Mouse (Mus musculus): ENCODE measurements at regions not wholly inside any gene's neighbourhood (a gene's known extent, or its start where the extent isn't known, plus 50 kb on each side); places are given as distances from the start of the nearest gene placed in this dataset.
"Not testable (repeated sequence)": the region's sequence is repeated elsewhere in the genome, so short reads cannot be mapped to it uniquely, and the experiment has no call there.

DNA sequence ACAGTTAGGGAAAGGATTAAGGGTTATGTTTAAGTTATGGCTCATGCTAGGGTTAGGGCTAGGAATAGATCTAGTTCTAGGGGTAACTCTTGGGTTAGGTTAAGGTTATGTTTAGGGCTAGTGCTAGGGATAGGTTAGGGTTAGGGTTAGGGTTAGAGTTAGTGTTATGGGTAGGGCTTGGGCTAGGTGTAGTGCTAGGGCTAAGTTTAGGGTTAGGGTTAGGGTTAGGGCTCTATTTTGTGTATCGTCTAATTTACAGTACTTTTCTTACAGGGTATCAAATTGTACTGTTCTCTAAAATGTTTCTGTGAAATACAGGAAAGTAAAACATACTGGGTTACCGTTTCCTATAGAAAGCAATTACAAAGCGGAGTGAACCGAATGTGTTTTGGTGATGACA, 64.8 kb downstream of the Ptchd3 start:
- no peak for ATAC-seq
- H3K4me1 ChIP-seq (replicated peaks; ENCODE audit: control insufficient read depth, insufficient read depth, low read length): no peaks in the 10 kb centered on the region

DNA sequence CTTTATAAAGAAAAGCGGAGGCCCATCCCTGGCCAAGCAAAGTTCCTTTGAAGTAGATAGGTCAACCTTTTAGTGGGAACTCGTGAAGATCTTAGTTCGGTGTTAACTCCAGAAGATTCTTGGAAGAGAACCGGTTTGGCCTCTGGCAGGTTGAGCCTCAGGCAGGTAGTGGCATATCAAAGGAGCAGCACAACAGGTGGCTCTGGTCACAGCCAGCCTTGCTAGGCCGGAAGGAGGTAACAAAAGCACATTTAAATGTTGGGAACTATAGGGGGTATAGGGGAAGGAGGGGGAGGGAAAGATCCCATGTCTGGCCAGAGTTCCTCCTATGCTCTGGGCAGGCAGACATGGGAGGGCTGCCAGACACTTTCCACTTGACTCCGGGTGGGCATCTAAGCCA, 74.3 kb downstream of the Ptchd3 start:
- not testable (repeated sequence) for H3K4me3 ChIP-seq (replicated peaks; ENCODE audit: low read length); H3K36me3 ChIP-seq (ENCODE audit: control insufficient read depth, insufficient read depth); H3K9ac ChIP-seq (replicated peaks; ENCODE audit: low read depth, low read length); H3K9me3 ChIP-seq (ENCODE audit: control insufficient read depth, low read length); H3K27me3 ChIP-seq (replicated peaks; ENCODE audit: control insufficient read depth, insufficient read depth, low read length); H3K4me1 ChIP-seq (replicated peaks; ENCODE audit: control insufficient read depth, insufficient read depth, low read length); ATAC-seq; H3K27ac ChIP-seq (ENCODE audit: low read length); H3K4me2 ChIP-seq (ENCODE audit: low read length)
- 80% methylated on average over 6 of the region's 6 CpGs for WGBS

More for the DNA sequence above, 64.8 kb downstream of the Ptchd3 start:
- Histone ChIP-seq H3K4me3 (replicated peaks; ENCODE audit: low read length) (no peak overlapping the region), H3K27me3 (replicated peaks; ENCODE audit: control insufficient read depth, insufficient read depth, low read length) (no peaks in the 10 kb centered on the region), H3K27ac (ENCODE audit: low read length) (no peak overlapping the region), H3K36me3 (ENCODE audit: control insufficient read depth, insufficient read depth) (no peaks in the 10 kb centered on the region), H3K9me3 (ENCODE audit: control insufficient read depth, low read length) (no peaks in the 10 kb centered on the region), H3K9ac (replicated peaks; ENCODE audit: low read depth, low read length) (no peak overlapping the region), H3K4me2 (ENCODE audit: low read length) (no peak overlapping the region)
- WGBS: 96% methylated on average over 4 of the region's 4 CpGs

DNA sequence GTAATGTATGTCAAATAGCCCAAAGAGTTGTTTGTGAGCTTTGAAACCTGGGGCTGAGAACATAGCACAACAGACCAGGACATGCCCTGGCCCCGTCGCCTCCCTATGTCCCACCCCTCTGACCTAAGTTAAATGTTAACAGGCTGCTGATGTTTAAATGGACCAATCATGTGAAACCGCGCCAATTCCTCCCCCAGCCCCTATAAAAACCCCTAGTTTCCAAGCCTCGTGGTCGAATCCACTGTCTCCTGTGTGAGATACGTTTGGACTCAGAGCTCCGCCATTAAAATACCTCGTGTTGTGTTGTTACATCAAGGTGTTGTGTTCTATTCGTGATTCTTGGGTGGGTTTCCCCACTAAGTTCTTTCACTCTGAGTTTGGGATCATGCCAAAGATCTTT, 94.6 kb downstream of the Ptchd3 start:
- not testable (repeated sequence) for H3K4me1 ChIP-seq (replicated peaks; ENCODE audit: control insufficient read depth, insufficient read depth, low read length); ATAC-seq; H3K9me3 ChIP-seq (ENCODE audit: control insufficient read depth, low read length); H3K4me3 ChIP-seq (replicated peaks; ENCODE audit: low read length); H3K36me3 ChIP-seq (ENCODE audit: control insufficient read depth, insufficient read depth); H3K9ac ChIP-seq (replicated peaks; ENCODE audit: low read depth, low read length); H3K27me3 ChIP-seq (replicated peaks; ENCODE audit: control insufficient read depth, insufficient read depth, low read length); H3K4me2 ChIP-seq (ENCODE audit: low read length); H3K27ac ChIP-seq (ENCODE audit: low read length)
- WGBS: 92% methylated on average over 10 of the region's 10 CpGs

GRCm38 (mm10) chr11:121925043-121925442, 95.0 kb downstream of the Ptchd3 start:
- not testable (repeated sequence) for ATAC-seq; H3K9me3 ChIP-seq (ENCODE audit: control insufficient read depth, low read length); H3K27ac ChIP-seq (ENCODE audit: low read length); H3K27me3 ChIP-seq (replicated peaks; ENCODE audit: control insufficient read depth, insufficient read depth, low read length); H3K4me2 ChIP-seq (ENCODE audit: low read length); H3K4me3 ChIP-seq (replicated peaks; ENCODE audit: low read length); H3K4me1 ChIP-seq (replicated peaks; ENCODE audit: control insufficient read depth, insufficient read depth, low read length); H3K36me3 ChIP-seq (ENCODE audit: control insufficient read depth, insufficient read depth); H3K9ac ChIP-seq (replicated peaks; ENCODE audit: low read depth, low read length)
- WGBS: 35% methylated on average over 15 of the region's 16 CpGs

- not testable (repeated sequence) for H3K4me2 ChIP-seq (ENCODE audit: low read length); H3K27ac ChIP-seq (ENCODE audit: low read length); H3K4me1 ChIP-seq (replicated peaks; ENCODE audit: control insufficient read depth, insufficient read depth, low read length); H3K36me3 ChIP-seq (ENCODE audit: control insufficient read depth, insufficient read depth); H3K4me3 ChIP-seq (replicated peaks; ENCODE audit: low read length); H3K9ac ChIP-seq (replicated peaks; ENCODE audit: low read depth, low read length); ATAC-seq; H3K27me3 ChIP-seq (replicated peaks; ENCODE audit: control insufficient read depth, insufficient read depth, low read length); H3K9me3 ChIP-seq (ENCODE audit: control insufficient read depth, low read length)
- WGBS: 68% methylated on average over 6 of the region's 6 CpGs
Observed at GRCm38 (mm10) chr11:121951726-121952125, 121.7 kb downstream of the Ptchd3 start.

DNA sequence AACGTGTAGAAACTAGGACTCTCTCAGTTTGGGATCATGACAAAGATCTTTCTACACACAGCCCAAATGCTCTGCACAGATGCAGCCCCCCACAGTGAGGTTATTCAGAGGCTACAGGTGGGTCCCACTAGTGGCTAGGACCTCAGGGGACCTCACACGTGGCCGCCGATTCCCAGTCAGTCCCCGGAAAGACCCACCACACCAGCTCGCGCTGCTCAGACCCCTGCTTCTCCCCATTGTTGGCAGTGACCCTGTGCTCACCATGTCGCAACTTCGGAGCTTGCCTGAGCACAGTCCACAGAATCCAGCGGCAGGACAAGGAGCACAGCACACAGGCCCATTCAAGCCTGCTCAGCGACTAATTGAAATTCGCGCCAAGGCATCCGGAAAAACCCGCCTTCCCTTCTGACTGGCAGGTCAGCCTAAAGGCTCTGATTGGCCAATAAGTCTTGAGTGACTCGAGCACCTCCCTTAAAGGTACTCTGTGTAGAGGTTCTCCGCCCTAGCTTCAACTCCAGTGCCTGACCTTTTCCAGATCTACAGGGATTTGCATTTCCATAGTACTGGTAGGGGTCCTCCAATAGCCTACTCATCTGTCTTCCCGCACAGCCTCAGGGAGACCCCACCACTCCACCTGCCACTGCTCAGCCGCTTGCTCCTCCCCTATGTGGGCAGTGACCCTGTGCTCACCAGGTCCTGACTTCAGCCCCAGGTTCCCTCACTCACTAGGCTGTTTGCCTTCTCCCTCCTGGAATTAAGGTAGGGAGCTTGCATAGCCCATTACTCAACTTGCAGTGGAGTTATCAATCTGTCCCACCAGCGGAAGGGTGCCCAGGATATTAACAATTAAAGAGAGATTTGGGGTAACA, 126.6 kb downstream of the Ptchd3 start:
- not testable (repeated sequence) for H3K27ac ChIP-seq (ENCODE audit: low read length); H3K4me3 ChIP-seq (replicated peaks; ENCODE audit: low read length); H3K4me1 ChIP-seq (replicated peaks; ENCODE audit: control insufficient read depth, insufficient read depth, low read length); H3K36me3 ChIP-seq (ENCODE audit: control insufficient read depth, insufficient read depth); ATAC-seq; H3K9me3 ChIP-seq (ENCODE audit: control insufficient read depth, low read length); H3K27me3 ChIP-seq (replicated peaks; ENCODE audit: control insufficient read depth, insufficient read depth, low read length); H3K9ac ChIP-seq (replicated peaks; ENCODE audit: low read depth, low read length)
- 12% methylated on average over 19 of the region's 20 CpGs for WGBS
- peak overlapping the region; percentile 29 for H3K4me2 ChIP-seq (ENCODE audit: low read length)

- not testable (repeated sequence) for H3K36me3 ChIP-seq (ENCODE audit: control insufficient read depth, insufficient read depth)
Observed at GRCm38 (mm10) chr11:121958735-121959134, 128.7 kb downstream of the Ptchd3 start.

GRCm38 (mm10) chr11:121964111-121964510, 134.1 kb downstream of the Ptchd3 start:
- not testable (repeated sequence) for H3K4me2 ChIP-seq (ENCODE audit: low read length); ATAC-seq; H3K36me3 ChIP-seq (ENCODE audit: control insufficient read depth, insufficient read depth); H3K27ac ChIP-seq (ENCODE audit: low read length); H3K4me1 ChIP-seq (replicated peaks; ENCODE audit: control insufficient read depth, insufficient read depth, low read length); H3K27me3 ChIP-seq (replicated peaks; ENCODE audit: control insufficient read depth, insufficient read depth, low read length); H3K4me3 ChIP-seq (replicated peaks; ENCODE audit: low read length); H3K9ac ChIP-seq (replicated peaks; ENCODE audit: low read depth, low read length); H3K9me3 ChIP-seq (ENCODE audit: control insufficient read depth, low read length)

More at GRCm38 (mm10) chr11:121958735-121959134, 128.7 kb downstream of the Ptchd3 start:
- H3K9me3 ChIP-seq (ENCODE audit: control insufficient read depth, low read length); H3K27ac ChIP-seq (ENCODE audit: low read length); ATAC-seq; H3K27me3 ChIP-seq (replicated peaks; ENCODE audit: control insufficient read depth, insufficient read depth, low read length); H3K9ac ChIP-seq (replicated peaks; ENCODE audit: low read depth, low read length); H3K4me2 ChIP-seq (ENCODE audit: low read length); H3K4me3 ChIP-seq (replicated peaks; ENCODE audit: low read length); H3K4me1 ChIP-seq (replicated peaks; ENCODE audit: control insufficient read depth, insufficient read depth, low read length): not testable (repeated sequence)
- WGBS: 88% methylated on average over 5 of the region's 5 CpGs

DNA sequence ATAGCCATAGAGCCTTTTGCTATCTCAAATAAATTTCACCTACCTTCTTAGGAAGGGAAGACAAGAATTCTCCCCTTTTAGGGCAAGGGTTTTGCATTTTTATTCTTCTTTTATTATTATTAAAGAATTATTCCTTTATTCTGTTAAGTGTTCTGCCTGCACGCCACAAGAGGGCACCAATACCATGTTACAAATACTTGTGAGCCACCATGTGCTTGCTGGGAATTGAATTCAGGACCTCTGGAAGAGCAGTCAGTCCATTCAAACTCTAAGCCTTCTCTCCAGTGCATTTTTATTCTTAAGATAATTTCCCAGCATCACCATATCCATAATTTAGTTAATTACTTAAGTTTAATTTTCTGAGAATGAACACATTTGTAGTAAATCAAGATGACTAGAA, 135.9 kb downstream of the Ptchd3 start:
- not testable (repeated sequence) for H3K9me3 ChIP-seq (ENCODE audit: control insufficient read depth, low read length); H3K4me2 ChIP-seq (ENCODE audit: low read length); H3K27ac ChIP-seq (ENCODE audit: low read length); H3K4me1 ChIP-seq (replicated peaks; ENCODE audit: control insufficient read depth, insufficient read depth, low read length); H3K36me3 ChIP-seq (ENCODE audit: control insufficient read depth, insufficient read depth); ATAC-seq; H3K4me3 ChIP-seq (replicated peaks; ENCODE audit: low read length); H3K9ac ChIP-seq (replicated peaks; ENCODE audit: low read depth, low read length); H3K27me3 ChIP-seq (replicated peaks; ENCODE audit: control insufficient read depth, insufficient read depth, low read length)
- 5% methylated on average over 1 of the region's 1 CpGs for WGBS

Measured in forebrain, embryonic 16.5 days (tissue).